Mouse (Mus musculus): ENCODE data around the gene Zfp715.

- no peak for TF ChIP-seq TAL1 (IDR thresholded peaks at IDR 0.05; ENCODE audit: low read length)
- no peak for TF ChIP-seq GATA1 (IDR thresholded peaks at IDR 0.05; ENCODE audit: low read length)
Measured at GRCm38 (mm10) chr7:43353118-43353517, 40.0 kb upstream of the Zfp715 start.
